Mouse (Mus musculus): ENCODE measurements at regions not wholly inside any gene's neighbourhood (a gene's known extent, or its start where the extent isn't known, plus 50 kb on each side); places are given as distances from the start of the nearest gene placed in this dataset.

DNA sequence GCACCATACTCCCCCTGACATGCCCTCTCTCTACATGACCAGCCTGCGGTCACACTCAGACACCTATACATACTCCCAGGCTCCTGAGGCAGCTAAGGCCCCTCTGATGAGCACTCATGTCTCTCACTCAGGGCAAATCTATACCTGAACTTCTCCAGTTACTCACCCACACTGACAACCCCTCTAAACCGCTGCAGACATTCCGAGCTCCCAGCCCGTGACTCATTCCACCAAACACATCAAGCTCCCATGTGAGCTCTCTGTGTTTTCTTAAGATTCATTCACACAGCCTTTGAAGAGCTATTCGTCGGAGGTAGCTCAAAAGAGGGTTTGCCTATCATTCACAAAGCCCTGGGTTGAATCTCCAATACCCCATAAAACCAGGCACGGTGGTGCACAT is 75.1 kb upstream of the Nectin1 start:
- TF ChIP-seq EP300 (IDR thresholded peaks at IDR 0.05; ENCODE audit: insufficient read depth, low read depth, low read length), result no peak
- no peak for TF ChIP-seq CTCF (IDR thresholded peaks at IDR 0.05; ENCODE audit: low read depth, low read length)
